ENCODE assay signal across 9 mouse cellular contexts in genomic region chr2:72977272-72977671, GRCm38 (mm10). TPM values are rescaled to one million over a fixed set of nuclear protein-coding genes. Genes with fewer than 3 reads are reported as not detected.
DNase-seq lines count a peak whose midpoint lies in the region; ATAC-seq and TF ChIP-seq lines count a peak whose summit lies in the region.
"Had no signal": no experiment of that assay in that cellular context is flagged by ENCODE, and none has a peak within 500 bp of the region (broad histone marks: within the 10 kb centered on the region; RNA-seq: fewer than 3 reads in every experiment).

No protein-coding gene starts in this region.

- no peak overlapping the region for H3K9ac ChIP-seq in heart, embryonic 12.5 days
- H3K9ac ChIP-seq in hindbrain, embryonic 12.5 days, result no peak overlapping the region
- no peak overlapping the region for H3K9ac ChIP-seq in midbrain, embryonic 11.5 days (ENCODE audit: low read length)

- H3K27ac ChIP-seq in heart, embryonic 12.5 days (ENCODE audit: poor library complexity, severe bottlenecking), result no peak overlapping the region
- no peak overlapping the region for H3K27ac ChIP-seq in hindbrain, embryonic 12.5 days
- no peak overlapping the region for H3K27ac ChIP-seq in midbrain, embryonic 11.5 days (ENCODE audit: low read depth, low read length)

- H3K4me1 ChIP-seq in heart, embryonic 12.5 days (replicated peaks), result peaks cover 9% of the 10 kb centered on the region
- peaks cover 30% of the 10 kb centered on the region for H3K4me1 ChIP-seq in G1E (ENCODE audit: insufficient read depth, low read depth, low read length)
- H3K4me1 ChIP-seq in hindbrain, embryonic 12.5 days, result peaks cover 28% of the 10 kb centered on the region
- peaks cover 7% of the 10 kb centered on the region; the same call in 1 of the 2 replicates for H3K4me1 ChIP-seq in midbrain, embryonic 11.5 days (ENCODE audit: control insufficient read depth, insufficient read depth, low read length)

- no peak for DNase-seq in heart, postnatal 14 days
- DNase-seq in G1E (ENCODE audit: low spot score), result no peak
- DNase-seq in midbrain, embryonic 11.5 days (ENCODE audit: low spot score, missing footprints), result no peak
- no peak for DNase-seq in ovary, postnatal 36 days (ENCODE audit: low spot score)
- DNase-seq in right cerebral cortex, postnatal 25 days, result no peak
- DNase-seq in adrenal gland, postnatal 36 days, result no peak

- no peaks in the 10 kb centered on the region for H3K27me3 ChIP-seq in heart, embryonic 12.5 days (replicated peaks)
- H3K27me3 ChIP-seq in G1E (ENCODE audit: insufficient read depth, low read length), result no peaks in the 10 kb centered on the region
- H3K27me3 ChIP-seq in hindbrain, embryonic 12.5 days, result no peaks in the 10 kb centered on the region
- no peaks in the 10 kb centered on the region for H3K27me3 ChIP-seq in midbrain, embryonic 11.5 days (ENCODE audit: control insufficient read depth, insufficient read depth, low read length)

- TF ChIP-seq CTCF in G1E (IDR thresholded peaks at IDR 0.05; ENCODE audit: low read depth, low read length), result no peak

- peak overlapping the region; percentile 62 for H3K4me2 ChIP-seq in heart, embryonic 12.5 days
- peak overlapping the region; percentile 63 for H3K4me2 ChIP-seq in hindbrain, embryonic 12.5 days (replicated peaks)
- H3K4me2 ChIP-seq in midbrain, embryonic 11.5 days, result peak overlapping the region; percentile 42

- peak overlapping the region; percentile 37; the same call in 1 of the 2 replicates for H3K4me3 ChIP-seq in heart, embryonic 12.5 days
- H3K4me3 ChIP-seq in G1E (ENCODE audit: low read depth, low read length), result peak overlapping the region; percentile 57; the same call in 1 of the 2 replicates
- H3K4me3 ChIP-seq in hindbrain, embryonic 12.5 days, result no peak overlapping the region
- H3K4me3 ChIP-seq in midbrain, embryonic 11.5 days (ENCODE audit: low read depth, low read length), result no peak overlapping the region

- no peak for ATAC-seq in heart, embryonic 12.5 days (ENCODE audit: insufficient number of reproducible peaks, low FRiP score)
- no peak for ATAC-seq in G1E (ENCODE audit: extremely low read depth, insufficient number of reproducible peaks, low FRiP score, poor library complexity, severe bottlenecking)
- no peak for ATAC-seq in hindbrain, embryonic 12.5 days (ENCODE audit: low FRiP score)
- ATAC-seq in midbrain, embryonic 11.5 days (ENCODE audit: low FRiP score), result no peak

- 77% methylated on average over 1 of the region's 1 CpGs for WGBS in heart, embryonic 12.5 days
- 70% methylated on average over 1 of the region's 1 CpGs for WGBS in hindbrain, embryonic 12.5 days
- WGBS in midbrain, embryonic 11.5 days, result 83% methylated on average over 1 of the region's 1 CpGs

- intact Hi-C loops in heart, postnatal 14 days (cut with DNase I), result loop anchor here (5.0 kb wide), 2 partner anchors 225 to 295 kb away; partner anchors contain the start of gene Sp9

- no peaks in the 10 kb centered on the region for H3K36me3 ChIP-seq in heart, embryonic 12.5 days
- H3K36me3 ChIP-seq in G1E (replicated peaks), result peaks cover 10% of the 10 kb centered on the region
- H3K36me3 ChIP-seq in hindbrain, embryonic 12.5 days, result no peaks in the 10 kb centered on the region
- no peaks in the 10 kb centered on the region for H3K36me3 ChIP-seq in midbrain, embryonic 11.5 days (ENCODE audit: control insufficient read depth, insufficient read depth, low read length)

- H3K9me3 ChIP-seq in heart, embryonic 12.5 days (replicated peaks), result no peaks in the 10 kb centered on the region
- no peaks in the 10 kb centered on the region for H3K9me3 ChIP-seq in G1E (replicated peaks)
- H3K9me3 ChIP-seq in hindbrain, embryonic 12.5 days (replicated peaks), result no peaks in the 10 kb centered on the region
- H3K9me3 ChIP-seq in midbrain, embryonic 11.5 days (ENCODE audit: control insufficient read depth, low read length), result no peaks in the 10 kb centered on the region

RNA-seq across cellular contexts. Expression of gene Sp3, which starts 3.0 kb away (rescaled TPM):
- polyA plus RNA-seq in heart, embryonic 12.5 days (2016; fragmentation: Nextera tagmentation; extraction: Ambion mirVana), result 43.8 and 44.6 TPM in 2 replicates
- total RNA-seq in heart, postnatal 14 days (2021), result 10 to 100 TPM; 43.8 TPM
- total RNA-seq in G1E (2014; fragmentation: Nextera tagmentation), result 130 and 136 TPM in 2 replicates
- total RNA-seq in G1E (2017), result 129 and 143 TPM in 2 replicates
- 10.9 and 13.4 TPM in 2 replicates for polyA plus RNA-seq in G1E (2012)
- polyA plus RNA-seq in hindbrain, embryonic 12.5 days (2016; fragmentation: Nextera tagmentation; extraction: Ambion mirVana), result 66.3 and 69.0 TPM in 2 replicates
- 69.1 and 69.3 TPM in 2 replicates for polyA plus RNA-seq in midbrain, embryonic 11.5 days (2014; fragmentation: Nextera tagmentation; extraction: Ambion mirVana)
- total RNA-seq in adrenal gland, postnatal 36 days (2021), result 10 to 100 TPM; 54.0 to 62.2 TPM

RNA-seq across cellular contexts. Expression of gene Gm11084, which starts 9.2 kb away (rescaled TPM):
- not detected in 2 replicates for polyA plus RNA-seq in heart, embryonic 12.5 days (2016; fragmentation: Nextera tagmentation; extraction: Ambion mirVana)
- not detected for total RNA-seq in heart, postnatal 14 days (2021)
- total RNA-seq in G1E (2014; fragmentation: Nextera tagmentation) (not detected in 2 replicates), G1E (2017) (not detected in 2 replicates)
- not detected in 2 replicates for polyA plus RNA-seq in G1E (2012)
- polyA plus RNA-seq in hindbrain, embryonic 12.5 days (2016; fragmentation: Nextera tagmentation; extraction: Ambion mirVana), result not detected in 2 replicates
- polyA plus RNA-seq in midbrain, embryonic 11.5 days (2014; fragmentation: Nextera tagmentation; extraction: Ambion mirVana), result not detected in 2 replicates
- not detected for total RNA-seq in adrenal gland, postnatal 36 days (2021)
- total RNA-seq: neutrophil, adult 5-6 weeks had no signal

Comparison
In these comparisons a context has a peak if more than half of its experiments do, and no peak if none do; other contexts are left out.
1. H3K4me3 ChIP-seq: peak in heart, embryonic 12.5 days (single experiment) and G1E (single experiment); none in hindbrain, embryonic 12.5 days (single experiment) and midbrain, embryonic 11.5 days (single experiment).
2. Peak in every context shown above with its lines, with median percentiles within 50 percentile points of each other: H3K4me2 ChIP-seq.